Mouse (Mus musculus) testis, postnatal 10 days (tissue): ENCODE data around the gene Rassf10.

Experiments used
- DNase-seq: peaks from one replicate; pipeline ENCODE4 v3.0.0; 2021; ENCODE audit warnings: low spot score

Gene Rassf10

DNA sequence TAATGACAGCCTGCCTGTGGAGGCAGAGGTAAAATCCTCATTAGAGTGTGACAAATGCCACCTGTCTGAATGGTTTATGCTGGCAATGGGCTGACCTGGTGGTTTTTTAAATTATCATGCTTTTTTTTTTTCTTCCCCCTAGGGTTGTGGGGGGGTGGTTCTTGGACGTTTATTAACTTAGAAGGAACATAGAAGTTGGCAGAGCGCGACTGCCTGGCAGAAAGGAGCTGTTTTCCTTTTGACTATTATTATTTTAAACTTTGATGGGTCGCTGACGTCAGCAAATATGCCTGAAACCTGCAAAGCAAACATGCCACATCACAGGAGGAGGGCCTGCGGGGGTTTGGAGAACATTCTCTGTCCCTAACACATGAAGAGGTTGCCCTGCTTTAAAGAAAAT, 3.9 kb downstream of the Rassf10 start:
- no peak for DNase-seq

GRCm38 (mm10) chr7:112966382-112966781, 12.6 kb downstream of the Rassf10 start:
- DNase-seq, result no peak

GRCm38 (mm10) chr7:112966786-112967185, 13.0 kb downstream of the Rassf10 start:
- no peak for DNase-seq

DNA sequence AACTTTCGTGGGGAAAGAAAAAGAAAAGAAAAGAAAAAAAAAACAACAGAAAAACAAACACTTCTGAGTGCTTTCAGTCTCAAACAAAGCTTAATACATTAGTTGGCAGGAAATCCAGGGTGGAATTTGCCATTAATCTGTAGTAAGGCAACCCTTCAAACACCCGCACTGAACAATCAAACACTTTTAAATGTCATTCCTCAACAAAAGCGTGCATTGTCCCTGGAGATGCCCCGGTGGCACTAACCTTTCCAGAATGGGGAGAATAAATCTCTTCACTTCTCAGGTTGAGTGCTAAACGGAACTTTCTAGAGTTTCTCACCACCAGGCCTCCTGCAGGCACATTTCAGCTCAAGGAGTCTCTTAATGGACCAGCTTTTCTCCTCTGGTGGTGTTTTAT, 29.6 kb downstream of the Rassf10 start:
- DNase-seq, result no peak

DNA sequence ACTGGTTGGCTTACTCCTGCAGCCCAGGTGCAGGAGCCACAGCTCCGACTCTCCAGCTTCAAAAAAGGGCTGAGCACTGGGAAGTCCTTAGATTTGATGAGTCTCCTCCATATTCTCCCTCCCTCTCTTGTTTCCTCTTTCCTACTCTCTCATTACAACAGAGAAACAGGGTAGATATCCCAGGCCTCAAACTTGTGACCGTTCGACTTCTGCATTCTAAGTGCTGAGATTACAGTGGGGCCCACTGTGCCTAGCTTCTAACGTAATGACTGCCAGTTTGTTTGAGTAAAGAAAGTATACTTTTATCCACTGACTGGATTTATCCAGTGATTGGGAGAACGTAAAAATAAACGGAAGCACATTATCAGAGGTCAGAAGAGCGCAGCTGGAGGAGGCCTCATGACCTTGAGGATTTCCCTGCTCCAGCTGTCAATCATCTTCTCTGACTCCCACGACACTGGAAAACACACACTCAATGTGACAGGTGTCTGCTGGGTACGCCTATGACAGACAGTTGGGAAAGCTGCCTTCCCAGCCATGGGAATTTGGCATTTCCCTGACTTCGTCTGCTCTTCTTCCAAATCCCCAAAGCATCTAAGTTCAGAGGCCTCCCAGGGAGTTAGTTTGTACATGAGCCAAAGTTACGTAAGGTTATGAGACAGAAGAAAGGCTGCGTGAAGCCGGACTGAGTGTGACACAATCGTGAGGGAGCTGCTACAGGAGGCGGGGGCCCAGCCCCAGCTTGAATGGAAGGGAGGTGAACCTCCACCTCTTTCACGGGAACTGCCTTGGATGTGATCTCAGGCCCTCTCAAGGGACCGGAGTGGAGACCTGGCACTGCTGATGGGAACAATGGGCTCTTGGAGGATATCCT, 31.2 kb downstream of the Rassf10 start:
- peak; percentile 47 for DNase-seq

DNA sequence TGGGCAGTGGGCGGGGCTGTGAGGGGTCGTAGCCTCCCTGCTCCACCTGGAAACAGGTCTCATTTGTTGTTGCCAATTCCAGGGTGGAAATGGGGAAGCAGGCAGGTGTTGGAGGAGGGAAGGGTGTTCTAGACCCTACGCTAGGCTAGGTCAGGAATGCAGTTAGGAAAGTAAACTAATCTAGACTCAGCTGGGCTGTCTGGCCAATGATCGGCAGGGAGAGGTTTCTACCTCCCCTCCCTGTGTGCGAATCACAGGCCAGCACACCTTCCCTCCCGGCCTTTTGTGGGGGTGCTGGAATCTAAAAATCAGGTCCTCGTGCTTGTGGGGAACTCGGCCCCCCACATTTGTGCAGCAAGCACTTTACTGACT, 31.8 kb downstream of the Rassf10 start:
- DNase-seq, result no peak

DNA sequence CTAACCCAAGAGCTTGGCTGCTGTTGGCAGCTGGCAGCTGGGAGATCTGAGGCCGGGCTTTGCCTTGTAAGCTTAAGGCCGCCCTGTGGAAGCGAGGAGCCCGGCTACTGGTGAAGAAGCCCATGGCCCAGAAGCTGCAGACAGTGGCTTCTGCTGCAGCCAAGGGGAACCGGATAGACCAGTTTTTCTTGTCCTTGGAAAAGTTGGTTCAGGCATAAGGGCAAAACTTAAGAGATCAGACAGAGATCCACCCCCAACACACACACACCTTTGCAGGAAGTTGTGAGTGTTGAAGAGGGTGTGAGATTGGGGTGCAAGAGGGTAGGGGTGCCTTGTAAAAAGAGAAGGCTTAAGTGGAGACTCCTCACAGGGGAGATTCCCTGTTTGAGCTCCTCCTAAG, 39.2 kb downstream of the Rassf10 start:
- no peak for DNase-seq

DNA sequence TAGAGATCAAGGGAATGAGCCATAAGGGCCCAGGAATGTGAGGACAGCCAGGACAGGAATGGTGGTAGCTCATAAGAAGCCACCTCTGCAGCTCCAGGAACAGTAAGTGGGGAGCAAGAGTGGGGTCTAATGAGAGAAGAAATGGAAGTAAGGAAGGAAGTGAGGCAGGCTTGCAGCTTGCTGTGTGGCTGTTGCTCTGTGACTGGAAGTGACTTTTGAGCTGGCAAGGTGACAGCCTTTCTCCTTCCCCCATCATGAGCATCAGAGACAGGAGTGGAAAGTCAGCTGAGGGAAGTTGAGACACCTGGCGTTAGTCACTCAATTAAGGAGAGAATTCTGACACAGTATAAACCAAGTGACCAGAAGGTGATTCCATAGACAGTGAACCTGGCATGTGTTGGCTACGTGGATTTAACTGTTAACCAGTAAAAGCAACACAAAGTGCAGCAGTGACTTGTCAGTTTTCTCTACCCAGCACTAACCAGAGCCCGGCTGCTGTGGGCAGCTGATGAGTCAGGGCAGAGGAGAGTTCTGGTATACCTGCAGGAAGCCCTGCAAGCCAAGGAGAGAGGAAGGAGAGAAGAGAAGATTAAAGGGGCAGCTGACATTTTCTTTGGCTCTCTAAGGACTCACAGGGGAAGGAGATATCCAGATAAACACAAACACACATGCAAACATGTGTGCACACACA, 49.9 kb downstream of the Rassf10 start:
- no peak for DNase-seq

GRCm38 (mm10) chr7:113005726-113006125, 52.0 kb downstream of the Rassf10 start:
- DNase-seq, result no peak
